Mouse (Mus musculus) heart, postnatal 0 days (tissue): ENCODE measurements around the gene Krt1. TPM values are rescaled to one million over a fixed set of nuclear protein-coding genes. Genes with fewer than 3 reads are reported as not detected.

Experiments
- ATAC-seq: fragments of 200-750 bp; cut with Nextera tagmentation; 2 replicates; pipeline ENCODE4 v1.8.0; 2017; ENCODE audit warnings: low read depth, moderate number of reproducible peaks, moderate library complexity; ENCODE audit not compliant: insufficient read depth
- DNase-seq: peaks from one replicate; pipeline ENCODE4 v3.0.0-alpha.2; 2016; ENCODE audit warnings: low spot score
- H3K27ac ChIP-seq: fragments of 300-500 bp; sonication (generic); 2 replicates; pipeline ENCODE4 v1.5.1; 2014; ENCODE audit warnings: low read depth, mild to moderate bottlenecking
- H3K27me3 ChIP-seq: fragments of 300-500 bp; sonication (generic); 2 replicates; pipeline ENCODE4 v1.6.1; 2014; ENCODE audit warnings: low read length, mixed read lengths; ENCODE audit not compliant: control insufficient read depth, insufficient read depth
- H3K36me3 ChIP-seq: fragments of 300-500 bp; sonication (generic); replicated peaks from 2 replicates; pipeline ENCODE4 v1.6.1; 2014; ENCODE audit warnings: low read length, mixed read lengths; ENCODE audit not compliant: control insufficient read depth, insufficient read depth
- H3K4me1 ChIP-seq: fragments of 300-500 bp; sonication (generic); 2 replicates; pipeline ENCODE4 v1.6.1; 2014; ENCODE audit warnings: antibody characterized with exemption; ENCODE audit not compliant: control insufficient read depth, insufficient read depth
- H3K4me2 ChIP-seq: fragments of 300-500 bp; sonication (generic); 2 replicates; pipeline ENCODE4 v1.6.1; 2014; ENCODE audit warnings: low read depth, mild to moderate bottlenecking, low read length, moderate library complexity
- H3K4me3 ChIP-seq: fragments of 300-500 bp; sonication (generic); 2 replicates; pipeline ENCODE4 v1.5.1; 2014; ENCODE audit warnings: low read depth, low read length
- H3K9ac ChIP-seq: fragments of 300-500 bp; sonication (generic); replicated peaks from 2 replicates; pipeline ENCODE4 v1.6.1; 2014; ENCODE audit warnings: low read depth, low read length, mixed read lengths
- H3K9me3 ChIP-seq: fragments of 300-500 bp; sonication (generic); replicated peaks from 2 replicates; pipeline ENCODE4 v1.6.1; 2016; ENCODE audit warnings: low read length; ENCODE audit not compliant: control insufficient read depth
- CTCF ChIP-seq: IDR thresholded peaks from 2 replicates; pipeline ENCODE4 v1.5.1; 2016; ENCODE audit warnings: antibody characterized with exemption, control low read depth, low read depth
- EP300 ChIP-seq: IDR thresholded peaks from 2 replicates; pipeline ENCODE4 v1.6.1; 2016; ENCODE audit warnings: antibody characterized with exemption, low read depth
- WGBS: fragments of 180-500 bp; shearing (Covaris S2); extraction: QIAGEN DNeasy Blood & Tissue Kit; methylation state at CpG from one replicate; pipeline ENCODE4 v1.1.7; 2014; 5-methylcytosine and 5-hydroxymethylcytosine counted together
- polyA plus RNA-seq: library from polyadenylated mRNA; unstranded; fragments of >200 nt; fragmentation: Nextera tagmentation; extraction: Ambion mirVana; gene quantifications from 2 replicates; pipeline ENCODE4 v1.2.1, GENCODE M21; 2015
- total RNA-seq: library from RNA; depleted of rRNA; stranded (reverse); fragments of >200 nt; gene quantifications from 2 replicates; pipeline ENCODE4 v1.2.3, GENCODE M21; 2014; ENCODE audit warnings: low replicate concordance

The Krt1 gene
- total and polyA plus RNA-seq, 2 experiments from 2014 or later = 0.31 TPM; not detected in 1

GRCm38 (mm10) chr15:101843192-101843591 lies 7.4 kb downstream of the Krt1 start:
- ATAC-seq = no peak
- DNase-seq = no peak
- Histone ChIP-seq H3K9ac (no peak overlapping the region), H3K4me1 (no peaks in the 10 kb centered on the region), H3K27ac (no peak overlapping the region), H3K27me3 (peaks cover 34% of the 10 kb centered on the region), H3K4me3 (no peak overlapping the region), H3K4me2 (no peak overlapping the region), H3K36me3 (no peaks in the 10 kb centered on the region), H3K9me3 (no peaks in the 10 kb centered on the region)
- TF ChIP-seq CTCF = no peak
- no peak for TF ChIP-seq EP300
- WGBS = 66% methylated on average over 9 of the region's 9 CpGs

- Histone ChIP-seq H3K9ac (no peak overlapping the region), H3K4me3 (no peak overlapping the region), H3K36me3 (no peaks in the 10 kb centered on the region), H3K4me1 (no peaks in the 10 kb centered on the region), H3K27me3 (0 out of 2 replicates have a peak, but pooled peaks cover 7% of the 10 kb centered on the region), H3K27ac (no peak overlapping the region), H3K9me3 (no peaks in the 10 kb centered on the region), H3K4me2 (no peak overlapping the region)
- no peak for TF ChIP-seq CTCF
- TF ChIP-seq EP300 = no peak
- no peak for ATAC-seq
- WGBS = 68% methylated on average over 5 of the region's 5 CpGs
- no peak for DNase-seq
Observed at GRCm38 (mm10) chr15:101834784-101835328, 15.7 kb downstream of the Krt1 start.

GRCm38 (mm10) chr15:101833131-101833530 lies 17.5 kb downstream of the Krt1 start:
- Histone ChIP-seq H3K4me3 (no peak overlapping the region), H3K27ac (no peak overlapping the region), H3K4me2 (no peak overlapping the region), H3K36me3 (no peaks in the 10 kb centered on the region), H3K9me3 (no peaks in the 10 kb centered on the region), H3K27me3 (0 out of 2 replicates have a peak, but pooled peaks cover 2% of the 10 kb centered on the region), H3K9ac (no peak overlapping the region), H3K4me1 (no peaks in the 10 kb centered on the region)
- TF ChIP-seq CTCF = no peak
- TF ChIP-seq EP300 = no peak
- WGBS = 40% methylated on average over 6 of the region's 6 CpGs
- ATAC-seq = no peak
- no peak for DNase-seq

- 69% methylated on average over 5 of the region's 5 CpGs for WGBS
- no peak for TF ChIP-seq EP300
- no peak for TF ChIP-seq CTCF
- no peak overlapping the region for H3K9ac ChIP-seq
Observed at GRCm38 (mm10) chr15:101829441-101829840, 21.2 kb downstream of the Krt1 start.

GRCm38 (mm10) chr15:101821786-101822185 lies 28.8 kb downstream of the Krt1 start:
- 12% methylated on average over 3 of the region's 3 CpGs for WGBS
- no peaks in the 10 kb centered on the region for H3K9me3 ChIP-seq
- H3K4me2 ChIP-seq = no peak overlapping the region
- TF ChIP-seq CTCF (no peak), EP300 (no peak)
- H3K36me3 ChIP-seq = no peaks in the 10 kb centered on the region
- H3K4me1 ChIP-seq = no peaks in the 10 kb centered on the region
- no peak overlapping the region for H3K27ac ChIP-seq
- no peak for ATAC-seq
- 0 out of 2 replicates have a peak, but pooled peaks cover 4% of the 10 kb centered on the region for H3K27me3 ChIP-seq
- H3K4me3 ChIP-seq = no peak overlapping the region
- no peak for DNase-seq
- no peak overlapping the region for H3K9ac ChIP-seq

More at GRCm38 (mm10) chr15:101829441-101829840, 21.2 kb downstream of the Krt1 start:
- ATAC-seq (no peak), DNase-seq (no peak)
- H3K4me3 ChIP-seq = no peak overlapping the region
- no peaks in the 10 kb centered on the region for H3K4me1 ChIP-seq
- no peak overlapping the region for H3K4me2 ChIP-seq
- no peak overlapping the region for H3K27ac ChIP-seq
- H3K27me3 ChIP-seq = no peaks in the 10 kb centered on the region
- H3K36me3 ChIP-seq = no peaks in the 10 kb centered on the region
- H3K9me3 ChIP-seq = no peaks in the 10 kb centered on the region

- no peak within 1 kb of the TSS for H3K9ac ChIP-seq
- WGBS = 61% methylated on average over 16 of the region's 16 CpGs
- no peaks in the 10 kb centered on the region for H3K9me3 ChIP-seq
- no peaks in the 10 kb centered on the region for H3K4me1 ChIP-seq
- H3K27me3 ChIP-seq = 0 out of 2 replicates have a peak, but pooled peaks cover 4% of the 10 kb centered on the region
- DNase-seq = no peak
- TF ChIP-seq EP300 (no peak), CTCF (no peak)
- H3K4me3 ChIP-seq = no peak within 1 kb of the TSS
- no peak within 1 kb of the TSS for H3K4me2 ChIP-seq
- H3K36me3 ChIP-seq = no peaks in the 10 kb centered on the region
- ATAC-seq = no peak
- no peak within 1 kb of the TSS for H3K27ac ChIP-seq
Observed at GRCm38 (mm10) chr15:101817875-101818274, 32.7 kb downstream of the Krt1 start, which contains the start of gene Krt2. Gene Krt2, minus strand, starts transcription at chr15:101818169.
